Mouse (Mus musculus) heart, embryonic 12.5 days (tissue): ENCODE measurements around the gene Jpt1. TPM values are rescaled to one million over a fixed set of nuclear protein-coding genes. Genes with fewer than 3 reads are reported as not detected.

Experiments
- ATAC-seq: fragments of 200-750 bp; cut with Nextera tagmentation; 2 replicates; pipeline ENCODE4 v1.8.0; 2017; ENCODE audit warnings: moderate TSS enrichment, moderate library complexity; ENCODE audit not compliant: insufficient number of reproducible peaks, low FRiP score
- H3K27ac ChIP-seq: fragments of 300-500 bp; sonication (generic); 2 replicates; pipeline ENCODE4 v1.5.1; 2016; ENCODE audit warnings: mild to moderate bottlenecking, moderate library complexity; ENCODE audit not compliant: poor library complexity, severe bottlenecking
- H3K27me3 ChIP-seq: fragments of 300-500 bp; sonication (generic); replicated peaks from 2 replicates; pipeline ENCODE4 v1.6.1; 2016; ENCODE audit warnings: mild to moderate bottlenecking, moderate library complexity
- H3K36me3 ChIP-seq: fragments of 300-500 bp; sonication (generic); 2 replicates; pipeline ENCODE4 v1.6.1; 2016; ENCODE audit warnings: mild to moderate bottlenecking, moderate library complexity
- H3K4me1 ChIP-seq: fragments of 300-500 bp; sonication (generic); replicated peaks from 2 replicates; pipeline ENCODE4 v1.6.1; 2016; ENCODE audit warnings: mild to moderate bottlenecking
- H3K4me2 ChIP-seq: fragments of 300-500 bp; sonication (generic); 2 replicates; pipeline ENCODE4 v1.6.1; 2016; ENCODE audit warnings: mild to moderate bottlenecking, moderate library complexity
- H3K4me3 ChIP-seq: fragments of 300-500 bp; sonication (generic); 2 replicates; pipeline ENCODE4 v1.5.1; 2016; ENCODE audit warnings: mild to moderate bottlenecking
- H3K9ac ChIP-seq: fragments of 300-500 bp; sonication (generic); 2 replicates; pipeline ENCODE4 v1.6.1; 2016; ENCODE audit warnings: mild to moderate bottlenecking, moderate library complexity
- H3K9me3 ChIP-seq: fragments of 300-500 bp; sonication (generic); replicated peaks from 2 replicates; pipeline ENCODE4 v1.6.1; 2016; ENCODE audit warnings: mild to moderate bottlenecking, moderate library complexity
- WGBS: fragments of 180-500 bp; shearing (Covaris S2); methylation state at CpG from one replicate; pipeline ENCODE4 v1.1.7; 2016; 5-methylcytosine and 5-hydroxymethylcytosine counted together
- polyA plus RNA-seq: library from polyadenylated mRNA; unstranded; fragments of >200 nt; fragmentation: Nextera tagmentation; extraction: Ambion mirVana; gene quantifications from 2 replicates; pipeline ENCODE4 v1.2.1, GENCODE M21; 2016

Jpt1 gene
- polyA plus RNA-seq, 1 experiment from 2014 or later: 440 TPM

DNA sequence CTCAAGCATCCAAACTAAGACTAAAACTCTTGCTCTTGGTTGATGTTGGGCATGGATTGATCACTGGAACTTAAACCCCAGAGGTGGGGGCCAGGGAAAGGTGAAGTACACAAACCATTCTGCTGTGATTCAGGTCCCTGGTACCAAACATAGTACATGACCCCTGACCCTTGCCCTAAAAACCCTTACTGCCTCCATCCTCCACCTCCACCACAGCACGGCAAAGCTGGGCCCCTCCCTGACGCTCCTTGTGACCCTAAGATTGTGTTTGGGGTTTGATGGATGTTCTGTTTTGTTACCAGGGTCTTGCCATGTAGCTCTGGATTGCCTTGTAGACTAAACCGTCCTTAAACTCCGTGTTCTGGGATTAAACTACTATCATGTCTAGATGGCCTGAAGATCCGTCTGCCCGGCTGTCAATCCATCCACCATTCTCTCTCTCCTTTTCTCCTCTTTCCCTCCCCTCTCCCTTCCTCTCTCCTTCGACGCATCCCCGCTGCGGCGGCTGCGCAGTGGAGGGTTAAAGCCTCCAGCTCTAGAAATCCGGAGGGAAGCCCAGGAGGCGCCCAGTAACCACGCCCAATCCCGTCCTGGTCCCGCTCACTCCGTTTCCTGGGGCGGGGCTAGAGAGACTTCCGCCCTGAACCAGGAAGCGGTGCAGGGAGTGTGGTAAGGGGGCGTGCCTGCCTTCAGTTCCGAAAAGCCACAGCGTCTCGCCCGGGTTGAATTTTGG is 39.0 kb downstream of the Jpt1 start, which contains the start of gene Armc7:
Gene Armc7, plus strand, starts transcription at position 643 of the 733 bp plus-strand sequence.
- ATAC-seq: peak; percentile 93
- H3K4me3 ChIP-seq: peak within 1 kb of the TSS; percentile 94
- no peaks in the 10 kb centered on the region for H3K27me3 ChIP-seq
- H3K4me2 ChIP-seq: peak within 1 kb of the TSS; percentile 97
- no peaks in the 10 kb centered on the region for H3K36me3 ChIP-seq
- no peaks in the 10 kb centered on the region for H3K9me3 ChIP-seq
- H3K4me1 ChIP-seq: peaks cover 40% of the 10 kb centered on the region
- peak within 1 kb of the TSS; percentile 85 for H3K9ac ChIP-seq
- WGBS: under 1% methylated on average over 26 of the region's 26 CpGs
- peak within 1 kb of the TSS; percentile 76 for H3K27ac ChIP-seq

DNA sequence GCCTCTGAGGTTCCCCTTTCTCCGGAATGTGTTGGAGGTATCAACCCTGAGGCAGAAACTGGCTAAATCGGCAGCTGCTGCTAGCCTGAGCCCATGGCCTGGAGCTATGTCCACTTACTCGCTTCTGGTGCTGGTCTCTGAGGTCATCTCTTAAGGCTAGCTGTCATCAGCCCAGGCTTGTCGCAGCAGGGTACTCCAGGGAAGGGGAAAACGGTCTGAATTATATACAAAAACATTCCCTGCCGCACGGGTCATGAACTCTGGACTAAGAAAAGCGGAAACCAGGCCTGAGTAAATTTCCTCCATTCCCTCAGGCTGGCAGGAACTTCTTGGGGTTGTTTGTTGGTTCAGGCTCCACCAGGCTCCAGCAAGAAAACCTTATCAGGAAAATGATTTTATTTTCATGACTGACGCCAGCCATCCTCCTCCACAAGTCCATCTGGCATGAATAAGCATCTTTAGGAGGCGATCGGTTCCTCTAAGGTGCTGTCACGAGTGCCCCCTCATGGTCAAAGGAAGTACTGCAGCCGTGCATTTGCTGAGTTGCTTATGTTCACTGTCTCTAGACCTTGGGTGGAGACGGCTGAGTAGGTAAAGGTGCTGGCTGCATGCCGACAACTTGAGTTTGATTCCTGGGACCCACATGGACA is 40.4 kb downstream of the Jpt1 start:
- peak; percentile 66 for ATAC-seq
- Histone ChIP-seq H3K4me1 (peaks cover 40% of the 10 kb centered on the region), H3K9me3 (no peaks in the 10 kb centered on the region), H3K9ac (peak overlapping the region; percentile 16; the same call in 1 of the 2 replicates), H3K27me3 (no peaks in the 10 kb centered on the region), H3K4me2 (peak overlapping the region; percentile 21; the same call in 1 of the 2 replicates), H3K4me3 (no peak overlapping the region), H3K36me3 (no peaks in the 10 kb centered on the region), H3K27ac (peak overlapping the region; percentile 76)
- 15% methylated on average over 15 of the region's 15 CpGs for WGBS

DNA sequence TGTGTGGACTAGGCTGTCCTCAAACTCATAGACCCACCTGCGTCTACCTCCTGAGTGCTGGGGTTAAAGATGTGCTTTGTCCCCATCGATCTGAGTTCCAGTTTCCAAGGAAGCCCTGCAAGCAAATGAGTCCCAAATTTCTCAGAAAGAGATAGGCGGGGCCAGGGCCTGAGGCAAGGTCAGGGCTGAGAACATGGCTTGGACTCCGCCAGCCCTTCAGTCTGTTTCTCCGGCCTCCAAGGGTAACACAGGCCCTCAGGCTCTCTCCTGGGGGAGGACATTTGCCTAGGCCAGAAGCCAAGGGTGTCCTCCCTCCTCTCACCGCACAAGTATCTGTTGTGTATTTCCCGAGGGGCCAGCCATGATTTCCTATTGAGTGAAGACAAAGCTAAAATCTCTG is 42.0 kb downstream of the Jpt1 start:
- H3K36me3 ChIP-seq: no peaks in the 10 kb centered on the region
- H3K9ac ChIP-seq: no peak overlapping the region; the same call in 1 of the 2 replicates
- H3K4me2 ChIP-seq: no peak overlapping the region
- H3K4me3 ChIP-seq: no peak overlapping the region
- no peaks in the 10 kb centered on the region for H3K9me3 ChIP-seq
- no peaks in the 10 kb centered on the region for H3K27me3 ChIP-seq
- 75% methylated on average over 7 of the region's 7 CpGs for WGBS
- no peak overlapping the region for H3K27ac ChIP-seq
- H3K4me1 ChIP-seq: peaks cover 44% of the 10 kb centered on the region
- ATAC-seq: no peak

DNA sequence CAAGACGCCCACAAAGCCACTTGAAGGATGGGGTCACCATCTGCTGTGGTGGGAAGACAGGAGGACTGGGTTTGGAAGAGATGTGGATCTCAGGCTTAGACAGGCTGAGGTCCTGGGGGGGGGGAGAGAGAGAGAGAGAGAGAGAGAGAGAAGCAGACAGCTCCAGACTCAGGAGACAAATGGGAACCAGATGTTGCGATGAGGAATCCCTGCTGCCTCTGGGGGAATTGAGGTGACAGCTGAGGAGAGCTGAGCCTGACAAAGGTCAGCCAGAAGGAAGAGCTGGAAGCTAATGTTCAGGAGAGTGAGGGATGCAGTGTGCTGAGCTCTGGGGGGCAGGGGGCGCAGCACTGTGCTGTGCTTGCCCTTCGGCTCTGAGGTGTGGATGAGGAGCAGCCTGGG is 47.0 kb downstream of the Jpt1 start:
- H3K27ac ChIP-seq: no peak overlapping the region
- H3K4me1 ChIP-seq: peaks cover 21% of the 10 kb centered on the region
- no peak for ATAC-seq
- H3K9me3 ChIP-seq: no peaks in the 10 kb centered on the region
- no peak overlapping the region for H3K4me3 ChIP-seq
- no peaks in the 10 kb centered on the region for H3K36me3 ChIP-seq
- 21% methylated on average over 4 of the region's 4 CpGs for WGBS
- H3K4me2 ChIP-seq: no peak overlapping the region
- H3K27me3 ChIP-seq: peaks cover 7% of the 10 kb centered on the region; the same call in 1 of the 2 replicates
- H3K9ac ChIP-seq: 0 out of 2 replicates have a peak overlapping the region, but pooled peaks have one; percentile 19

DNA sequence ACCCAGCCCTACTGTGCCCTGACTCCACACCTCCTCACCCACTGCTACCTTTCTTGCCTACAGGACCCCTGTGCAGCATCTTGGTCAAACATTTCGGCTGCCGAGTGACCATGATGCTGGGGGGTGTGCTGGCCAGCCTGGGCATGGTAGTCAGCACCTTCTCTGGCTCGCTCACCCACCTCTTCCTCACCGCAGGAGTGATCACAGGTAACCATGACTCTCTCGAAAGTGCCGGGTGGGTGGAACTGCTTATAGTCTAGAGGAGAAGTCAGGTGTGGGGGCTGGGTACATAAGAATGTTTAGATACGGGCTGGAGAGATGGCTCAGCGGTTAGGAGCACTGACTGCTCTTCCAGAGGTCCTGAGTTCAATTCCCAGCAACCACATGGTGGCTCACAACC is 49.3 kb downstream of the Jpt1 start:
- Histone ChIP-seq H3K9me3 (no peaks in the 10 kb centered on the region), H3K4me3 (no peak overlapping the region), H3K4me1 (peaks cover 21% of the 10 kb centered on the region), H3K27ac (no peak overlapping the region), H3K9ac (no peak overlapping the region), H3K27me3 (peaks cover 9% of the 10 kb centered on the region; the same call in 1 of the 2 replicates), H3K36me3 (no peaks in the 10 kb centered on the region), H3K4me2 (no peak overlapping the region)
- 85% methylated on average over 8 of the region's 8 CpGs for WGBS
- ATAC-seq: no peak

DNA sequence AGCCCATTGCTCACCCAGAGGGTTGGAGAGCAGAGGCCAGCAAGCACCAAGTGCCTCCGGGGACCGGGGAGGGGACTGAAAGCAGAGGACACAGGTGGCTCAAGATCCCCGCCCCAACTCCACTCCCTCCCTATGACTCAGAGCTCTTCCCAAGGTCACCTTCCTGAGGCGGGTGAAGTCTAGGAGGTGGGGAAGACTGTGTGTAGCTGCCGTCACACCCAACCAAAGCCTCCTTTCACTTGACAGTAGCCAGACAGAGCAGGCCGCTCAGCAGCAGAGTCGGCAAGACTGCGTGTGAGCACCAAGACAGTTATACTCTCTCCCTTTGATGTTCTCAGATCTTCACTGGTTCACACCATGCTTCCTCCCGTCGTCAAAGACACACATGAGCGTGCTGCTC is 50.8 kb downstream of the Jpt1 start:
- H3K9me3 ChIP-seq: no peaks in the 10 kb centered on the region
- H3K9ac ChIP-seq: no peak overlapping the region
- no peaks in the 10 kb centered on the region for H3K36me3 ChIP-seq
- no peak overlapping the region for H3K4me3 ChIP-seq
- H3K27me3 ChIP-seq: peaks cover 9% of the 10 kb centered on the region; the same call in 1 of the 2 replicates
- no peak overlapping the region for H3K27ac ChIP-seq
- no peak for ATAC-seq
- H3K4me1 ChIP-seq: peaks cover 21% of the 10 kb centered on the region
- 48% methylated on average over 11 of the region's 11 CpGs for WGBS
- no peak overlapping the region for H3K4me2 ChIP-seq

DNA sequence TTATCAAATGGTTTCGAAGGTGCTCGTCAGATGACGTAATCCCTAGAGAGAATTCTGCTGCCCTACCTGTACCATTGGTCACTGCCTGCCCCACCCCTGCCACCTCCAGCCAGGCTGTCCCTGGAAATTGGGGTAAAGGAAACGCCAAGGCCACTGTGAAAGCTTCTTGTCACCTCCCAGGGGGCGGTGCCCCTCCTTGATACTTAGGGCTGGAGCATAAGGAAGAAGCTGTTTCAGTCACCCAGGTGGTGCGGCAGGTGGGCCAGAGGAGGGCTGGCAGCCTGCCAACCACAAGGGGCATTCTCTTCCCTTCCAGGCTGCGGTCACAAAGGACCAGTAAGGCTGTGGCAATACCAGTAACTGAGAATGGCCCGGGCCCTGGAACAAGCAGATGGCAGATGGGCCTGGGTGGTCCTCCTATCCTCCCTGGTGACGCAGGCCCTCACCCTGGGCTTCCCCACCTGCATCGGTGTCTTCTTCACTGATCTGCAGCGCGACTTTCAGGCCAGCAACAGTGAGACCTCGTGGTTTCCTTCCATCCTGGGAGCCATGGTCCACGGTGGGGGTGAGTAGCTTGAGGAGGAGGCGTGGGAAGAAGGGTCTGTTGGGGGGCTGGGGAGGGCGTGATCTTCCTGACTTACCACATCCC is 51.8 kb downstream of the Jpt1 start, which contains the start of gene Slc16a5:
Gene Slc16a5, plus strand, starts transcription at position 232 of the 649 bp plus-strand sequence.
- ATAC-seq: no peak; the same call in 1 of the 2 replicates
- WGBS: 71% methylated on average over 16 of the region's 16 CpGs
- no peak within 1 kb of the TSS for H3K4me3 ChIP-seq

DNA sequence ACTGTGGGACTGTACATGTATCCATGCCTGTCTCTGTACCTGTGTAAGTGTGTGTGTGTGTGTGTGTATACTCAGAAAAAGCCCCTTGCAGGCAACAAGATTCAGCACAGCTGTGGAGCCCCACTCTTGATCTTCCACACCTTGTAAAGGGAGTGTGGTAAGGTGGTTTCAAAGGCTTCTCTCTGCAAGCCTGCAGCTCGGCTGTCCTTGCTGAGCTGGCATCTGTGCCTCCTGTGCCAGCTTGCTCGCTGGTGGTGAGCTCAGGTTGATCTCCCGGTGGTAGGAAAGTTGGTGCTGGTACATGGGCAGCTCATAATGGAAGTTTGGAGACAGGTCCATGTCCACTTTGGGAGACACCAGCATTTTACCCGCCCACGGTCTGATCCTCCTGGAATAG is 52.3 kb downstream of the Jpt1 start:
- Histone ChIP-seq H3K27ac (no peak overlapping the region), H3K36me3 (no peaks in the 10 kb centered on the region), H3K9me3 (no peaks in the 10 kb centered on the region), H3K27me3 (peaks cover 9% of the 10 kb centered on the region; the same call in 1 of the 2 replicates), H3K4me1 (peaks cover 21% of the 10 kb centered on the region), H3K4me3 (no peak overlapping the region), H3K4me2 (no peak overlapping the region), H3K9ac (no peak overlapping the region)
- no peak for ATAC-seq
- 68% methylated on average over 5 of the region's 5 CpGs for WGBS

More for the DNA sequence above, 51.8 kb downstream of the Jpt1 start, which contains the start of gene Slc16a5:
- Histone ChIP-seq H3K27me3 (peaks cover 9% of the 10 kb centered on the region; the same call in 1 of the 2 replicates), H3K27ac (no peak within 1 kb of the TSS), H3K36me3 (no peaks in the 10 kb centered on the region), H3K9ac (no peak within 1 kb of the TSS), H3K9me3 (no peaks in the 10 kb centered on the region), H3K4me2 (no peak within 1 kb of the TSS), H3K4me1 (peaks cover 21% of the 10 kb centered on the region)

DNA sequence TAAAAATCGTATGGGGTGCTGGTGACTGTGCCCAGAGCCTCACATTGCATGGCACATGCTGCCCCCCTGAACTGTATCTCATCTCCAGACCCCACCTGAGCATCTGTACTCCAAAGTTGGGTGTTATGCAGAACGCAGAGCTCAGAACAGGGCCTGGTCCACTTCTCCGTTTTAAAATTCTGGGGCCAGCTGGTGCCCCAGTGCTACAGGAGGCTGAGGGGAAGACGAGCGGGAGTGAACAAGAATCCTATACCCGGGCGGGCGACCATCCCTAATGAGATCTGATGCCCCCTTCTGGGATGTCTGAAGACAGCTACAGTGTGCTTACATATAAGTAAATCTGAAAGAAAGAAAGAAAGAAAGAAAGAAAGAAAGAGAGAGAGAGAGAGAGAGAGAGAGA is 53.2 kb downstream of the Jpt1 start:
- Histone ChIP-seq H3K4me2 (no peak overlapping the region), H3K9ac (no peak overlapping the region), H3K27me3 (peaks cover 9% of the 10 kb centered on the region; the same call in 1 of the 2 replicates), H3K4me3 (no peak overlapping the region), H3K4me1 (peaks cover 18% of the 10 kb centered on the region), H3K27ac (no peak overlapping the region), H3K9me3 (no peaks in the 10 kb centered on the region), H3K36me3 (no peaks in the 10 kb centered on the region)
- 22% methylated on average over 8 of the region's 8 CpGs for WGBS
- no peak for ATAC-seq

DNA sequence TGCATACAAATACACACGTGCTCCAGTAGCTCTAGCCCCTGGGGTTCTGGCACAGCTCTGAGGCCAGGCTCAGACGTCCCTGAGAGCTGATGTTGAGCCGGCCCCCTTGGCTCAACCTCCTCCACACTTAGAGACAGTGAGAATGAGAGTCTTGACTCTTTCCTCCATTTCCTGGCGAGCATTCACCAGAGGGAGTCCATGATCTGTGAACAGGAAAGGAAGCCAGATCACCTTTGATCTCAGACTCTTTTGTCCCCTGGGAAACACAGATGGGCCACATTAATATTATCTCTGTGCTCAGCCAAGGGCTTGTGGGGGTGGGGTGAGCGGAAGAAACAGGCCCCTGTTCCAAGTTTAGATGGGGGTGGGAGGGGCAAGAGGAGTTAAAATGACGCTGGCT is 56.8 kb downstream of the Jpt1 start:
- no peak overlapping the region for H3K27ac ChIP-seq
- no peak for ATAC-seq
- H3K9me3 ChIP-seq: 0 out of 2 replicates have a peak, but pooled peaks cover 3% of the 10 kb centered on the region
- no peak overlapping the region for H3K9ac ChIP-seq
- peaks cover 18% of the 10 kb centered on the region for H3K4me1 ChIP-seq
- H3K27me3 ChIP-seq: peaks cover 4% of the 10 kb centered on the region; the same call in 1 of the 2 replicates
- no peak overlapping the region for H3K4me2 ChIP-seq
- H3K36me3 ChIP-seq: no peaks in the 10 kb centered on the region
- 23% methylated on average over 6 of the region's 6 CpGs for WGBS
- no peak overlapping the region for H3K4me3 ChIP-seq

DNA sequence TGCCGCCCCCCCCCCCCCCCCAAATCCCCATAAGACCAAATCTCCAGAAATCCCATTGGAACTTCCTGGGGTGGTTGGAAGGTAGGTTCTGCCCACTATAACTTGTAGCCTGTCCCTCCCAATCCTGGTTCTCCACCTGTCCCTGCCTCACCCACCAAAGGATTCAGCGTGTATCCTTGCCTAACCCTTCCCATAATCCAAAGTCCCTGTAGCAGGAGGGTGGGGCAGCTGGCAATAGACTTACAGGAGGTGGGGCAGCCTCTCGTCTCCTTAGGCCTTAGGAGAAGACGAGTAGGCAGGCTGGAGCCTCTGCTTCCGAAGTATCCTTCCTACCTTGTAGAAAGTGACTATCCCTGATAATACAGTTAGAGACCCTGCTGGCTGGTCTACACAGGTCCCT is 58.0 kb downstream of the Jpt1 start:
- H3K27ac ChIP-seq: no peak overlapping the region
- no peak overlapping the region for H3K4me3 ChIP-seq
- no peaks in the 10 kb centered on the region for H3K27me3 ChIP-seq
- no peak overlapping the region for H3K9ac ChIP-seq
- H3K4me1 ChIP-seq: peaks cover 18% of the 10 kb centered on the region
- no peak for ATAC-seq
- WGBS: 82% methylated on average over 5 of the region's 5 CpGs
- 0 out of 2 replicates have a peak, but pooled peaks cover 3% of the 10 kb centered on the region for H3K9me3 ChIP-seq
- no peaks in the 10 kb centered on the region for H3K36me3 ChIP-seq
- H3K4me2 ChIP-seq: no peak overlapping the region
